Mouse (Mus musculus) stomach, embryonic 14.5 days (tissue): ENCODE results near the gene Slc5a7. TPM values are rescaled to one million over a fixed set of nuclear protein-coding genes. Genes with fewer than 3 reads are reported as not detected.

Source experiments
- ATAC-seq: fragments of 200-750 bp; cut with Nextera tagmentation; 2 replicates; pipeline ENCODE4 v1.8.0; 2017; ENCODE audit warnings: low read depth, moderate TSS enrichment; ENCODE audit not compliant: insufficient number of reproducible peaks, insufficient read depth, low FRiP score
- H3K27ac ChIP-seq: fragments of 300-500 bp; sonication (generic); 2 replicates; pipeline ENCODE4 v1.5.1; 2014; ENCODE audit warnings: mild to moderate bottlenecking, low read length, moderate library complexity, mixed read lengths
- H3K27me3 ChIP-seq: fragments of 300-500 bp; sonication (generic); 2 replicates; pipeline ENCODE4 v1.6.1; 2014; ENCODE audit warnings: low read length, control low read depth, mixed read lengths; ENCODE audit not compliant: control insufficient read depth, insufficient read depth
- H3K36me3 ChIP-seq: fragments of 300-500 bp; sonication (generic); 2 replicates; pipeline ENCODE4 v1.6.1; 2014; ENCODE audit warnings: mild to moderate bottlenecking, control low read depth, low read length, moderate library complexity, mixed read lengths; ENCODE audit not compliant: control insufficient read depth, insufficient read depth
- H3K4me1 ChIP-seq: fragments of 300-500 bp; sonication (generic); 2 replicates; pipeline ENCODE4 v1.6.1; 2014; ENCODE audit warnings: low read length, control low read depth, mixed read lengths; ENCODE audit not compliant: control insufficient read depth, insufficient read depth
- H3K4me2 ChIP-seq: fragments of 300-500 bp; sonication (generic); replicated peaks from 2 replicates; pipeline ENCODE4 v1.6.1; 2014; ENCODE audit warnings: low read depth, low read length, control low read depth
- H3K4me3 ChIP-seq: fragments of 300-500 bp; sonication (generic); 2 replicates; pipeline ENCODE4 v1.5.1; 2014; ENCODE audit warnings: low read depth, low read length, control low read depth
- H3K9ac ChIP-seq: fragments of 300-500 bp; sonication (generic); replicated peaks from 2 replicates; pipeline ENCODE4 v1.6.1; 2014; ENCODE audit warnings: low read depth, mild to moderate bottlenecking, control low read depth, low read length, moderate library complexity, mixed read lengths
- H3K9me3 ChIP-seq: fragments of 300-500 bp; sonication (generic); 2 replicates; pipeline ENCODE4 v1.6.1; 2016; ENCODE audit warnings: low read depth, low read length, control low read depth; ENCODE audit not compliant: control insufficient read depth
- WGBS: fragments of 180-500 bp; shearing (Covaris S2); extraction: QIAGEN DNeasy Blood & Tissue Kit; methylation state at CpG from one replicate; pipeline ENCODE4 v1.1.7; 2014; 5-methylcytosine and 5-hydroxymethylcytosine counted together
- polyA plus RNA-seq: library from polyadenylated mRNA; unstranded; fragments of >200 nt; fragmentation: Nextera tagmentation; extraction: Ambion mirVana; gene quantifications from 2 replicates; pipeline ENCODE4 v1.2.1, GENCODE M21; 2014

The Slc5a7 gene
- 5.4 and 6.2 TPM in 2 replicates for polyA plus RNA-seq

- Histone ChIP-seq H3K27me3 (no peaks in the 10 kb centered on the region), H3K4me1 (no peaks in the 10 kb centered on the region), H3K4me3 (peak within 1 kb of the TSS; percentile 43), H3K4me2 (peak within 1 kb of the TSS; percentile 82), H3K9ac (peak within 1 kb of the TSS; percentile 34; the same call in 1 of the 2 replicates), H3K27ac (no peak within 1 kb of the TSS), H3K9me3 (no peaks in the 10 kb centered on the region), H3K36me3 (no peaks in the 10 kb centered on the region)
- WGBS, result 80% methylated on average over 1 of the region's 1 CpGs
- ATAC-seq, result no peak
These were observed at the start of gene Slc5a7 for GRCm38 (mm10) chr17:54298934-54299333. Slc5a7 (minus strand) TSS chr17:54299034.

- Histone ChIP-seq H3K27ac (no peak overlapping the region), H3K9ac (no peak overlapping the region), H3K36me3 (no peaks in the 10 kb centered on the region), H3K4me2 (no peak overlapping the region), H3K4me3 (no peak overlapping the region), H3K27me3 (no peaks in the 10 kb centered on the region), H3K4me1 (no peaks in the 10 kb centered on the region), H3K9me3 (no peaks in the 10 kb centered on the region)
- WGBS, result 78% methylated on average over 8 of the region's 8 CpGs
- ATAC-seq, result no peak
These were observed 48.8 kb upstream of the Slc5a7 start for GRCm38 (mm10) chr17:54347672-54348071.

GRCm38 (mm10) chr17:54343395-54343794 is 44.6 kb upstream of the Slc5a7 start:
- no peak for ATAC-seq
- 24% methylated on average over 4 of the region's 4 CpGs for WGBS

GRCm38 (mm10) chr17:54298232-54298924 is 456 bp downstream of the Slc5a7 start:
- peak overlapping the region; percentile 34; the same call in 1 of the 2 replicates for H3K9ac ChIP-seq
- H3K9me3 ChIP-seq, result no peaks in the 10 kb centered on the region
- H3K4me3 ChIP-seq, result peak overlapping the region; percentile 43
- no peaks in the 10 kb centered on the region for H3K4me1 ChIP-seq
- peak; percentile 56 for ATAC-seq
- 4% methylated on average over 35 of the region's 37 CpGs for WGBS
- peak overlapping the region; percentile 82 for H3K4me2 ChIP-seq
- H3K36me3 ChIP-seq, result no peaks in the 10 kb centered on the region
- H3K27ac ChIP-seq, result no peak overlapping the region
- no peaks in the 10 kb centered on the region for H3K27me3 ChIP-seq

More at GRCm38 (mm10) chr17:54343395-54343794, 44.6 kb upstream of the Slc5a7 start:
- H3K27ac ChIP-seq, result no peak overlapping the region
- H3K9ac ChIP-seq, result no peak overlapping the region
- H3K4me1 ChIP-seq, result no peaks in the 10 kb centered on the region
- no peaks in the 10 kb centered on the region for H3K36me3 ChIP-seq
- no peaks in the 10 kb centered on the region for H3K9me3 ChIP-seq
- no peak overlapping the region for H3K4me3 ChIP-seq
- no peak overlapping the region for H3K4me2 ChIP-seq
- no peaks in the 10 kb centered on the region for H3K27me3 ChIP-seq

- Histone ChIP-seq H3K27me3 (no peaks in the 10 kb centered on the region), H3K4me2 (no peak overlapping the region), H3K9ac (no peak overlapping the region), H3K9me3 (no peaks in the 10 kb centered on the region), H3K27ac (no peak overlapping the region), H3K4me1 (no peaks in the 10 kb centered on the region), H3K4me3 (no peak overlapping the region), H3K36me3 (no peaks in the 10 kb centered on the region)
- no peak for ATAC-seq
These were observed 48.1 kb downstream of the Slc5a7 start for GRCm38 (mm10) chr17:54250783-54251182.

- no peak overlapping the region for H3K9ac ChIP-seq
- no peaks in the 10 kb centered on the region for H3K4me1 ChIP-seq
- no peak overlapping the region for H3K4me2 ChIP-seq
- no peaks in the 10 kb centered on the region for H3K36me3 ChIP-seq
- no peaks in the 10 kb centered on the region for H3K9me3 ChIP-seq
- H3K27ac ChIP-seq, result no peak overlapping the region
- ATAC-seq, result no peak
- H3K4me3 ChIP-seq, result no peak overlapping the region
- no peaks in the 10 kb centered on the region for H3K27me3 ChIP-seq
These were observed 55.1 kb downstream of the Slc5a7 start for GRCm38 (mm10) chr17:54243650-54244300.

GRCm38 (mm10) chr17:54239435-54239834 is 59.4 kb downstream of the Slc5a7 start:
- no peaks in the 10 kb centered on the region for H3K9me3 ChIP-seq
- no peaks in the 10 kb centered on the region for H3K4me1 ChIP-seq
- ATAC-seq, result no peak
- H3K27ac ChIP-seq, result no peak overlapping the region
- H3K4me3 ChIP-seq, result no peak overlapping the region
- H3K27me3 ChIP-seq, result no peaks in the 10 kb centered on the region
- H3K9ac ChIP-seq, result no peak overlapping the region
- 67% methylated on average over 8 of the region's 8 CpGs for WGBS
- H3K4me2 ChIP-seq, result no peak overlapping the region
- H3K36me3 ChIP-seq, result no peaks in the 10 kb centered on the region
